Mouse (Mus musculus): Measurements from ENCODE around the gene Jdp2.

Jdp2 gene

DNA sequence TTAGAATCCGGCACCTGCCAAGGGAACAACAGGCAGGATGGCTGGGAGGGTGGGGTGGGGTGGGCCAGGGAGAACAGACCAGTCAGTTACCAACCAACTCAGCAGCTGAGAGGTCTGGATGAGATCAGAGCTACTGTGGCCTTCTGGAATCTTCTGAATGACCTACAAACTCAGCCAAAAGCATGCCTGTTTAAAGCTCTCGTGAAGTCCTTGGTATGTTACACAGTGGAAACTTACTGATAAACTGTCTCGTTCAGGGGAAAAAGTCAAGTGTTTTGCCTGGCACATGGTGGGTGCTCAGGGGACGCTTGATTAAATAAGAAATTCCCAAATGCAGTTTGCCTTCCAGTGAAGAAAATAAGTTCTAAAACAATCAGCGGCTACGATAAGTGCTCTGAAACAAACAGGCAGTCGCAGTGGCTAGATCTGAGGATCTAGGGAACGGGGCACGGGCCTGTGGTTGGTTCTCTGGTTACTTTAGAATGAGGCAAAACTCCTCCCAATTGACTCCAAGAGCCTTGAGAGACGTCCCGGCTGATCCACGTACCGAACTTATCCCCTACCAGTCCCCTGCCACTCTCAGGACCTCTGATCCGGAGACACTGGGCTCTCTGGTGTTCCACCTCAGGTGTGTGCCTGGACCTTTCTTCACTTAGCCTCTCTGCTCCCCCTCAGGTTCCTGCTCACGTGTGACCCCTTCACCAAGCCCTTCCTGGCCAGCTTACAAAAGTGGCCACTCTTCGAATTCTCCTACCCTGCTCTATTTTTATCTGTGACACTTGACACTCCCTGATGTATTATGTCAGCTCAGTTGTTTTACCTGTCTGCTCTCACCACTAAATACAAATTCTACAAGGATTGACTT is 85.8 kb downstream of the Jdp2 start:
- WGBS, result 87% methylated on average over 16 of the region's 16 CpGs

DNA sequence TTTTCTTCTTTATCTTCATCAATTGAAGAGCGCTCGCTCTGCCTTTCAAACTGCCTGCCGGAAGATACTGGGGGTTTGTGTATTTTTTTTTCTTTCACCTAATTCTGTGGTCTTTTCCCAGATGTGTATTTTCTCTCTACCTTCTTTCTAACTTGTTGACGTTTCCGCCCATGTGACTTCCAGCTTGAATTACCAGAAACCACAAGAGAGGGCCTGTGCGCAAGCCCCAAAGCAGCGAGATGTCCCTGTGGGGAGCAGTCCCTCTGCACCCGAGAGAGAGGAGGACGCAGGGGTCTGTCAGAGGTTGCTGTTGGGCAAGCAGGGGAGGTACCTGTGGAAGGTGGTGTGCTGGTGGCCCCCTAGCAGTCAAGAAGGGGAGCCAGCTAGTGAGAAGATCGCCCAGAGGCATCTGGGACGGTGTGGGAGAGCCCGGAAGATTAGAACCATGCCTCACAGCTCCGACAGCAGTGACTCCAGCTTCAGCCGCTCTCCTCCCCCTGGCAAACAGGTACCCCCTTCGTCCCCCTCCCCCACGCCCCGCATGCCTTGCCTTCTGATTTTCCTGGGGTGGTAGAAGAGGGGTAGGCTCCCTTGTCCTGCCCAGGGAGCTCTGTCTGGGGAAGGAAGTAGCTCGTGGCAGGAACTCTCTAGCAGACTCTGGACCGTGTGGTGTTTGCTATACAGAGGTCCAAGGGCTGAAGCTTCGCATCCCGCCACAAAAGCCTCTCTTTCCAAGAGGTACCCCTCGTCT is 87.8 kb downstream of the Jdp2 start, which contains the start of gene Batf:
Gene Batf (plus strand): TSS at position 204 of the 751 bp plus-strand sequence.
- 65% methylated on average over 22 of the region's 22 CpGs for WGBS

DNA sequence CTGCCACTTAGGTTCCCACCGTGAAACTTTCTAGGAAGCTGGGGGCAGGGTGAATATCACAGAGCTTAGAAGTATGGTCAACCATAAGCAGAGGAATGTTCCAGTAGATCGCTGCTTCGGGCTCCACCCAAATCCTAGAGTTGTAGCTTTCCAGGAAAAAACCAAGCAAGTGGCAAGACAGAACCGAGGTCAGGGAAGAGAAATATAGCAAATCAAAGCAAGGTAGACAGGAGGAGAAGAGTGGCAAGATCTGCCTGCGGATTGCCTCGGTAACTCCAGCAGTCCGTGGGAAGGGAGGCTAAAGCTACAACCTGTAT is 88.3 kb downstream of the Jdp2 start:
- WGBS, result 68% methylated on average over 7 of the region's 7 CpGs

DNA sequence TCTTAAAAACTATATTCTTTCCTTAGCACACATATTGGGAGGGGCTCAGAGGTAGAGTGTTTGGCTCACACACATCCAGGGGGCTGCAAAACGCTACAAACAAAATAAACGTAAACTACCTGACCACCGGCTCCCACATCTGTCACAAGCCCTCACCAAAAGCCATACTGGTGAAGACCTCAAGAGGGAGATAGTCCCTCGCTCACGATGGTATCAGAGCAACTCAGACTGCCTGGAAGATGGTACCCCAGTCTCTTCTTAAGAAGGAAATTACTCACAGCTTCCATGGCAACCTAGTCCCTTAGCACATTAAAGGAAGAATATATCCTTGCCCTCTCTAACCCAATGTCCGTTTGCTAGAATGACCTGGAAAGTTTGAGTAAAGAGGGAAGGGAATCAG is 89.0 kb downstream of the Jdp2 start:
- 73% methylated on average over 6 of the region's 6 CpGs for WGBS

All from cerebral cortex, adult 2 months (tissue).